Mouse (Mus musculus) midbrain, embryonic 14.5 days (tissue): ENCODE data around the gene Tmem92. TPM values are rescaled to one million over a fixed set of nuclear protein-coding genes. Genes with fewer than 3 reads are reported as not detected.
"Not testable (repeated sequence)": the region's sequence is repeated elsewhere in the genome, so short reads cannot be mapped to it uniquely, and the experiment has no call there.

ENCODE experiments used
- ATAC-seq: fragments of 200-750 bp; cut with Nextera tagmentation; 2 replicates; pipeline ENCODE4 v1.8.0; 2017; ENCODE audit warnings: moderate number of reproducible peaks, moderate library complexity; ENCODE audit not compliant: low FRiP score, low TSS enrichment
- DNase-seq: peaks from one replicate; pipeline ENCODE4 v3.0.0-alpha.2; 2015
- H3K27ac ChIP-seq: fragments of 300-500 bp; sonication (generic); replicated peaks from 2 replicates; pipeline ENCODE4 v1.5.1; 2014; ENCODE audit warnings: mild to moderate bottlenecking, low read depth, low read length, moderate library complexity
- H3K27me3 ChIP-seq: fragments of 300-500 bp; sonication (generic); 2 replicates; pipeline ENCODE4 v1.6.1; 2014; ENCODE audit warnings: low read length, control low read depth, mixed read lengths; ENCODE audit not compliant: control insufficient read depth, insufficient read depth
- H3K36me3 ChIP-seq: fragments of 300-500 bp; sonication (generic); 2 replicates; pipeline ENCODE4 v1.6.1; 2014; ENCODE audit warnings: low read length, control low read depth; ENCODE audit not compliant: control insufficient read depth, insufficient read depth
- H3K4me1 ChIP-seq: fragments of 300-500 bp; sonication (generic); 2 replicates; pipeline ENCODE4 v1.6.1; 2014; ENCODE audit warnings: mild to moderate bottlenecking, antibody characterized with exemption, low read length, control low read depth; ENCODE audit not compliant: control insufficient read depth, insufficient read depth
- H3K4me2 ChIP-seq: fragments of 300-500 bp; sonication (generic); 2 replicates; pipeline ENCODE4 v1.6.1; 2014; ENCODE audit warnings: mild to moderate bottlenecking, low read length, moderate library complexity
- H3K4me3 ChIP-seq: fragments of 300-500 bp; sonication (generic); replicated peaks from 2 replicates; pipeline ENCODE4 v1.5.1; 2014; ENCODE audit warnings: low read depth, low read length
- H3K9ac ChIP-seq: fragments of 300-500 bp; sonication (generic); replicated peaks from 2 replicates; pipeline ENCODE4 v1.6.1; 2014; ENCODE audit warnings: mild to moderate bottlenecking, low read length, moderate library complexity
- H3K9me3 ChIP-seq: fragments of 300-500 bp; sonication (generic); 2 replicates; pipeline ENCODE4 v1.6.1; 2016; ENCODE audit warnings: low read length, control low read depth, mixed read lengths; ENCODE audit not compliant: control insufficient read depth
- WGBS: fragments of 180-500 bp; shearing (Covaris S2); extraction: QIAGEN DNeasy Blood & Tissue Kit; methylation state at CpG from one replicate; pipeline ENCODE4 v1.1.7; 2014; 5-methylcytosine and 5-hydroxymethylcytosine counted together
- polyA plus RNA-seq: library from polyadenylated mRNA; unstranded; fragments of >200 nt; fragmentation: Nextera tagmentation; extraction: Ambion mirVana; gene quantifications from 2 replicates; pipeline ENCODE4 v1.2.1, GENCODE M21; 2014

Tmem92 gene
- polyA plus RNA-seq: not detected in 2 replicates

GRCm38 (mm10) chr11:94782603-94783002, at the start of gene Tmem92:
Tmem92 (minus strand) TSS chr11:94782703.
- Histone ChIP-seq H3K4me3 (no peak within 1 kb of the TSS), H3K9ac (no peak within 1 kb of the TSS), H3K9me3 (no peaks in the 10 kb centered on the region), H3K4me1 (no peaks in the 10 kb centered on the region), H3K27ac (no peak within 1 kb of the TSS), H3K36me3 (no peaks in the 10 kb centered on the region), H3K27me3 (no peaks in the 10 kb centered on the region), H3K4me2 (no peak within 1 kb of the TSS)
- ATAC-seq (no peak), DNase-seq (no peak)

GRCm38 (mm10) chr11:94828966-94829365, 46.5 kb upstream of the Tmem92 start:
- no peak for ATAC-seq
- 75% methylated on average over 3 of the region's 3 CpGs for WGBS

GRCm38 (mm10) chr11:94819427-94819826, 36.9 kb upstream of the Tmem92 start:
- not testable (repeated sequence) for H3K36me3 ChIP-seq, ATAC-seq, H3K4me2 ChIP-seq, H3K9me3 ChIP-seq, H3K27me3 ChIP-seq, H3K4me3 ChIP-seq, H3K27ac ChIP-seq, H3K4me1 ChIP-seq, DNase-seq, H3K9ac ChIP-seq

More at GRCm38 (mm10) chr11:94828966-94829365, 46.5 kb upstream of the Tmem92 start:
- Histone ChIP-seq H3K4me3 (no peak overlapping the region), H3K4me1 (no peaks in the 10 kb centered on the region), H3K27ac (no peak overlapping the region), H3K36me3 (no peaks in the 10 kb centered on the region), H3K9ac (no peak overlapping the region), H3K9me3 (no peaks in the 10 kb centered on the region), H3K27me3 (no peaks in the 10 kb centered on the region), H3K4me2 (no peak overlapping the region)
- DNase-seq: no peak

DNA sequence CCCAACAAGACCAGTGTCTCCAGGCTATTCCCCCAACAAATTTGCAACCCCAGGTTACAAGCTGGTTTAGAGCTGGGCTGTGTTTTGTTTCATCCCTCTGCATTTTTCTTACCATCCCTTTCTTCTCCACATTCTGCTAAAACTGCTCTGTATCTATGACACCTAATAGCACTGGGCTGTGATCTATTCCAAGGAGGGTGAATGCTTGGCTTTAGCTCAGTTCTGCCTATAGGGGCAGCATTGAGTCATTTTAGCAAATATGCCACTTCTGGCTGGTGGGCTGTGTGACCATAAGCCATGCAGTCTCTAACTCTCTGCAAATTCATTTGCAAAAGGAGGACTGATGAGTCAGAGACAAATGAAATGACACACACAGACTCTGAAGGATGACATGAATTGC, 36.4 kb upstream of the Tmem92 start:
- not testable (repeated sequence) for H3K4me2 ChIP-seq, H3K27me3 ChIP-seq, H3K4me3 ChIP-seq, H3K9me3 ChIP-seq, H3K36me3 ChIP-seq, H3K4me1 ChIP-seq, ATAC-seq, H3K9ac ChIP-seq, H3K27ac ChIP-seq
- peak; percentile 6 for DNase-seq

DNA sequence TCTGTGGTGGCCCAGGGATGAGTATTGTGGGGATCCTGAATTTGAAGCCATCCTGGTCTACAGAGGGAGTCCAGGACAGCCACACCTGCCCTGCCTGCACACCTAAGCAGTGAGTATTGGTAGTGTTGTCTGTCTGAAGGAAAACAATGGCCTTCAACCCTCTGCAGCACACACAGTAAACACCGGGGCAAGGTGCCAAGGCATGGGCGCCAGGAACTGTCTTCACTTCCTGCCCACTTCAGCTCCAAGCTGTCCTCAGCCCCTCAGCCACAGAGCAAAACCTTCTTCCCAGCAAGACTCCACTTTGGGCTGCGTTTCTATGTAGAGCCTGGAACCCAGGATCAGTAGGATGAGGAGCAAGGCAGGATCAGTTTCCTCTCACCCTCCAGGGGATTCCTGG, 29.0 kb upstream of the Tmem92 start:
- not testable (repeated sequence) for H3K9me3 ChIP-seq, H3K27me3 ChIP-seq, H3K27ac ChIP-seq, ATAC-seq, DNase-seq, H3K4me2 ChIP-seq, H3K9ac ChIP-seq, H3K36me3 ChIP-seq, H3K4me3 ChIP-seq, H3K4me1 ChIP-seq
- 84% methylated on average over 2 of the region's 3 CpGs for WGBS

DNA sequence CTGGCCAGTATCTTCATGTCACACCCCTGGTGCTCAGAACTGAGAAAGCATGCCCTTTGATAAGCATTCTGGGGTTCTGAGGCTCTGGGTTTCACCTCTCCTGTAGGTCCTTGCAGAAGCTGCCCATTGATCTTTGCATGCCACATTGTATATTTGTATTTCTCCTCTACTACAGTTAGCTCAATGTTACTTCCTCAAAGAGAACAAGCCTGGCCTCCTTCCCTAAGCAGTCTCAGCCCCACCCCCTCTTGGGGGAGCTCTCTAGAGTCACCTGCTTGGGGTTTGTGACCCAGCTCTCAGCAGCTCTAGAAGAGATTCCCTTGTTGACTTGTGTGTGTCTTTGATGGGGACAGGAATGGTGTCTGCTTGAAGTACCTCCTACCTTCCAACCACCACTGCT, 9.2 kb upstream of the Tmem92 start:
- no peaks in the 10 kb centered on the region for H3K9me3 ChIP-seq
- H3K27me3 ChIP-seq: no peaks in the 10 kb centered on the region
- H3K36me3 ChIP-seq: no peaks in the 10 kb centered on the region
- no peak overlapping the region for H3K9ac ChIP-seq
- H3K4me2 ChIP-seq: no peak overlapping the region
- H3K27ac ChIP-seq: no peak overlapping the region
- H3K4me1 ChIP-seq: no peaks in the 10 kb centered on the region
- no peak for ATAC-seq
- H3K4me3 ChIP-seq: no peak overlapping the region
- DNase-seq: no peak

DNA sequence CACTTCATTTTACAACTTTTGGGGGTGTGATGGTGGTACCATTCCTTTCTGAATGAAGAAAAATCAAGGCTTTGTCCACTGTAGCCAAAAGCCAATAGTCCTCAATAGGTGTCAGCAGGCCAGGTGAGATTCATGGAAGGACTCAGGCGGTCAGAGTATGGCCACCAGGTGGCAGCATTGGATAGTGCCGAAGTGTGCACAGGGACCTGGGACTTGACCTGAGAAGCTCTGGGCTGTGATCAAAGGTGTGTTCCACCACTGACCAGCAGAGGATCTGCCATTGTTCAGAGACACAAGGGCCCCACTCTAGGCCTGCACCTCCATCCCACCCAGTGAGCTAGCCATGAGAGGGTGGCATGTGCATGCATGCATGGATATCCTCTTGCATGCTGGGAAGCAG, 2.7 kb upstream of the Tmem92 start:
- Histone ChIP-seq H3K27me3 (no peaks in the 10 kb centered on the region), H3K9me3 (no peaks in the 10 kb centered on the region), H3K9ac (no peak overlapping the region), H3K27ac (no peak overlapping the region), H3K4me1 (no peaks in the 10 kb centered on the region), H3K4me3 (no peak overlapping the region), H3K36me3 (no peaks in the 10 kb centered on the region), H3K4me2 (no peak overlapping the region)
- DNase-seq (peak; percentile 75), ATAC-seq (no peak)
- 15% methylated on average over 2 of the region's 2 CpGs for WGBS

- no peaks in the 10 kb centered on the region for H3K36me3 ChIP-seq
- H3K9ac ChIP-seq: no peak overlapping the region
- H3K4me3 ChIP-seq: no peak overlapping the region
- no peaks in the 10 kb centered on the region for H3K4me1 ChIP-seq
- H3K9me3 ChIP-seq: no peaks in the 10 kb centered on the region
- 89% methylated on average over 5 of the region's 5 CpGs for WGBS
- DNase-seq (no peak), ATAC-seq (no peak)
- H3K27me3 ChIP-seq: no peaks in the 10 kb centered on the region
- H3K27ac ChIP-seq: no peak overlapping the region
- H3K4me2 ChIP-seq: no peak overlapping the region
Observed at GRCm38 (mm10) chr11:94774887-94775497, 7.5 kb downstream of the Tmem92 start.

DNA sequence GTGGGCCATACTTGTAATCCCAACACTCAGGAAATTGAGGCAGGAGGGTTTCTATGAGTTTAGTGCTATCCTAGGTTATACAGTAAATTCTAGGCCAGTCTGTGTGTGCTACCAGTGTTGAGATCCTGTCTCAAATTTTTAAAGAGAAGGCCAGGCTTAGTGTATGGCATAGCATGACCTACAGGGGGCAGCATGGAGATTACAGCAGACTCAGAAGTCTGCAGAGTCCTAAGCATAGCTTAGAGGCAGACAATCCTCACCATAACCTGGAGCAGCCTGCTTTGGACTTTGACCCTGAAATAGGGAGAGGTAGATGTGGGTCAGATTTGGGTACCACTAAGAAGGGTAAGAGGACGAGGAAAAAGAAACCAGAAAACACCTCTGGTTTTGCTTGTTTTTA, 8.7 kb downstream of the Tmem92 start:
- no peaks in the 10 kb centered on the region for H3K27me3 ChIP-seq
- no peaks in the 10 kb centered on the region for H3K9me3 ChIP-seq
- no peaks in the 10 kb centered on the region for H3K4me1 ChIP-seq
- WGBS: 74% methylated on average over 1 of the region's 1 CpGs
- DNase-seq (peak; percentile 9), ATAC-seq (no peak)
- H3K4me3 ChIP-seq: no peak overlapping the region
- no peak overlapping the region for H3K9ac ChIP-seq
- H3K36me3 ChIP-seq: no peaks in the 10 kb centered on the region
- no peak overlapping the region for H3K27ac ChIP-seq
- no peak overlapping the region for H3K4me2 ChIP-seq
